Mouse (Mus musculus) forebrain, embryonic 12.5 days (tissue): Measurements from ENCODE around the gene Efl1. TPM values are rescaled to one million over a fixed set of nuclear protein-coding genes. Genes with fewer than 3 reads are reported as not detected.
A peak's percentile ranks its signal among the peaks of the same experiment; 100 is the strongest.
"Not testable (repeated sequence)": the region's sequence is repeated elsewhere in the genome, so short reads cannot be mapped to it uniquely, and the experiment has no call there.

Experiments used
- ATAC-seq: fragments of 200-750 bp; cut with Nextera tagmentation; 2 replicates; pipeline ENCODE4 v1.8.0; 2017; ENCODE audit warnings: moderate TSS enrichment; ENCODE audit not compliant: low FRiP score
- H3K27ac ChIP-seq: fragments of 300-500 bp; sonication (generic); 2 replicates; pipeline ENCODE4 v1.5.1; 2016; ENCODE audit warnings: mild to moderate bottlenecking
- H3K27me3 ChIP-seq: fragments of 300-500 bp; sonication (generic); 2 replicates; pipeline ENCODE4 v1.6.1; 2016; ENCODE audit warnings: mild to moderate bottlenecking
- H3K36me3 ChIP-seq: fragments of 300-500 bp; sonication (generic); replicated peaks from 2 replicates; pipeline ENCODE4 v1.6.1; 2016; ENCODE audit warnings: mild to moderate bottlenecking
- H3K4me1 ChIP-seq: fragments of 300-500 bp; sonication (generic); 2 replicates; pipeline ENCODE4 v1.6.1; 2016
- H3K4me2 ChIP-seq: fragments of 300-500 bp; sonication (generic); 2 replicates; pipeline ENCODE4 v1.6.1; 2016; ENCODE audit warnings: mild to moderate bottlenecking, moderate library complexity
- H3K4me3 ChIP-seq: fragments of 300-500 bp; sonication (generic); replicated peaks from 2 replicates; pipeline ENCODE4 v1.5.1; 2016; ENCODE audit warnings: mild to moderate bottlenecking
- H3K9ac ChIP-seq: fragments of 300-500 bp; sonication (generic); 2 replicates; pipeline ENCODE4 v1.6.1; 2016; ENCODE audit warnings: mild to moderate bottlenecking
- H3K9me3 ChIP-seq: fragments of 300-500 bp; sonication (generic); 2 replicates; pipeline ENCODE4 v1.6.1; 2016
- WGBS: fragments of 180-500 bp; shearing (Covaris S2); methylation state at CpG from one replicate; pipeline ENCODE4 v1.1.7; 2016; 5-methylcytosine and 5-hydroxymethylcytosine counted together
- polyA plus RNA-seq: library from polyadenylated mRNA; unstranded; fragments of >200 nt; fragmentation: Nextera tagmentation; extraction: Ambion mirVana; gene quantifications from 2 replicates; pipeline ENCODE4 v1.2.1, GENCODE M21; 2016

The Efl1 gene
- polyA plus RNA-seq, 1 experiment from 2014 or later, result 21.3 TPM

DNA sequence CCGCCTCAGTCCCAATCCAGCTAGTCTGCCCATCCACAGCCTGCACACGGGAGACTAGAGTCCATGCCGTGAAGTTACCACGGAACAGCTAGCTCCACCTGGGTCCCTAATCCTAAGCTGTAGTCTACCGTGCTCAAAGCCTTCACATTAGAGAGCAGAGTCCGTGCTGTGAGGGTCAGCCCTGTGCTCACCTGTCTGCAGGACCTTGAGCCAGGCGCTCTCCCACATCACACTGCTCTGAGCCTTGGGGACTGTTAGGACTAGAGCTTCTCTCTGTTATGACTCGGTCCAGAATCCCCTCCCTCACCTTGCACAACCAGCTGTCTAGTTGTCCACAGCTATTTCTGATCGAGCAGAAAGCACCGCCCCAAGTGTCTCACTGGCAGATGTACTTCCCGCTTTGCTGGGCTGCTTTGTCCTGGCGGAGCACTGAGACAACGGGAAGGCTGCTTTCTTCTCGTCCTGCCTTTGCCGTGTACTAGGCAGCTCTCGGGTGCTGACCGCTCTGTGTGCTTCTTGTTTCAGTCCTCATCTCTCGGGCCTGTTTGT is 95.8 kb downstream of the Efl1 start:
- H3K36me3 ChIP-seq, result no peaks in the 10 kb centered on the region
- H3K27me3 ChIP-seq, result no peaks in the 10 kb centered on the region
- no peak overlapping the region for H3K9ac ChIP-seq
- no peaks in the 10 kb centered on the region for H3K9me3 ChIP-seq
- peak overlapping the region; percentile 25; the same call in 1 of the 2 replicates for H3K27ac ChIP-seq
- no peak overlapping the region for H3K4me2 ChIP-seq
- WGBS, result 86% methylated on average over 18 of the region's 18 CpGs
- 0 out of 2 replicates have a peak, but pooled peaks have one; percentile 30 for ATAC-seq
- peaks cover 7% of the 10 kb centered on the region; the same call in 1 of the 2 replicates for H3K4me1 ChIP-seq
- no peak overlapping the region for H3K4me3 ChIP-seq

DNA sequence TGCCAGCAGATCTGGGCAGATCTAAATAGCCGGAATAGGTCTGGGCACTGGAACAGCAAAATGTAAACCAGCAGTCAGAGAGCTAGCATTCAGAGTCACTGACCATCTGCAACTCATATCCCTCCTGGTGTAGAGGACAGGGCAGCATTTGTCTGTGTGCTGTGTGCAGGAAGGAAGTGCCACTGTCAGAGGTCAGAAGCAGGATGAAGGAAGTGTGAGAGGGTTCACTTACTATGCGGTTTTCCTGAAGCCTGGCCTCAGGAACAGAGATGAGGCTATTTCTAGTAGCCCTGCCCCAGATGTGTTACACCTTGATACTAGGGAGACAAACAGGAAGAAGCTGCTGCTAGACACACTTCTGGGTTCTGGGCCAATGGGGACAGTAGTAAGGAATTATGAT is 100.4 kb downstream of the Efl1 start:
- Histone ChIP-seq H3K4me3 (no peak overlapping the region), H3K36me3 (0 out of 2 replicates have a peak, but pooled peaks cover 9% of the 10 kb centered on the region), H3K9me3 (no peaks in the 10 kb centered on the region), H3K4me2 (no peak overlapping the region), H3K27me3 (no peaks in the 10 kb centered on the region), H3K9ac (no peak overlapping the region), H3K4me1 (0 out of 2 replicates have a peak, but pooled peaks cover 6% of the 10 kb centered on the region), H3K27ac (no peak overlapping the region)
- no peak for ATAC-seq
- WGBS, result 88% methylated on average over 2 of the region's 2 CpGs

DNA sequence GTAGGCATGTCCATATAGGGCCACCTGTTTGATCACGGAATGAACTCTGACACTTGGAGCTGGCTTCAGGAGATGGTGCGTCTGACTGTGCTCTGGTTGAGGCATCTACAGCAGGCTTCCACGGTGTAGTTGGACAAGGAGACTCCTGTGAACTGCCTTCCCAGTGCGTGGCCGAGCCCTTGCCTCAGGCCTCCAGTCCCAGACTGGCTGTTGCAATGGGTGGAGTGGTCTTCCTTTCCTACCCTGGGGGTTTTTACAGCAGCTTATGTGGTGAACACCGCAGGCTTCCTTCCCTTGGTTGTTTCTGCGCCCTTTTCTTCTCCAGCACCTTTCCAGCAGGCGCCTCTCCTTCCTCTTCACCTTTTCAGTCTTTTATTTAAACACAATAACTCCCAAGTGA is 100.8 kb downstream of the Efl1 start:
- WGBS, result 88% methylated on average over 8 of the region's 8 CpGs

DNA sequence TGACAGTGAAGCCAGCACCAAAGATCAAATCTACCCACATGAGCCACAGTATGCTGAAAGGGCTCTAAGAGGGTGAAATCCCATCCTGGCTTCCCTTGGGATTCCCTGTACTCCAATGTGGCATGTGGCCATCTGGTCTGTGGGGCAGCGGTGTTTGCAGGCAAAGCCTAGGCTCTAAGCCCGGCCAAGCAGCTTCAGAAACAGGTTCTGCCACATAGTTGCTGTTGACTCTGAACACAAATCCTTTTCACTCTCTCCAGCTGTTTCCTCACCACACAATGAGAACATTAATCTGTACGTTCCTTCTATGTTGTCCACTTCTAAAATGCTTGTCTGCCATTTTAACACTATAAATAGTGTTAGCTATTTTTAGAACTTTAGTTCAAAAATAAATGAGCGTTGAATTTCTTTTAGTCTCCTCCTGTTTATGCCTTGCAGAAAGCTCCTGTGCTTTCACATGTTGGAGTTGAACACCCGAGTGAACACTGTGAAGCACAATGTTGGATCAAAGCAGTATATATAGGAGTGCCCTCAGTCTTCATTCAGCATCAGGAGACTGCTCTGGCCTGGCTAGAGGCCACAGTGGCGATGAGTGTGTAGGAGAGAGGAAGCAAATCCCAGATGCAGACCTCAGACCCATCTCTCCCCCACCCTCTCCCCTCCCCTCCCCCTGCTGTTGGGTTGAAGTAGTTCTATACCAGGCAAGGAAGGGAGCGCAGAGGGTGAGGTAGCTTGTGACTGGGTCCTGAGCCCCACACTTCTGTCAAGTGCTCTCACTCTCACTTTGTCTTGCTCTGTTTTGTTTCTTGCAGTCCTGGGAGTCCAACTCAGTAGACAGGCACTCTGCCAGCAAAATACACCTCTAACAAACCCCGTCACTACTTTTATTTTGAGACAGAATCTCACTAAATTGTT is 104.0 kb downstream of the Efl1 start:
- H3K27ac ChIP-seq, result no peak overlapping the region
- no peak overlapping the region for H3K4me2 ChIP-seq
- H3K9ac ChIP-seq, result no peak overlapping the region
- H3K4me3 ChIP-seq, result no peak overlapping the region
- 0 out of 2 replicates have a peak, but pooled peaks cover 3% of the 10 kb centered on the region for H3K4me1 ChIP-seq
- H3K27me3 ChIP-seq, result no peaks in the 10 kb centered on the region
- WGBS, result 72% methylated on average over 8 of the region's 8 CpGs
- no peaks in the 10 kb centered on the region for H3K9me3 ChIP-seq
- H3K36me3 ChIP-seq, result peaks cover 13% of the 10 kb centered on the region; the same call in 1 of the 2 replicates
- ATAC-seq, result no peak

More for the DNA sequence above, 100.8 kb downstream of the Efl1 start:
- Histone ChIP-seq H3K9me3 (no peaks in the 10 kb centered on the region), H3K4me2 (no peak overlapping the region), H3K27ac (0 out of 2 replicates have a peak overlapping the region, but pooled peaks have one; percentile 19), H3K9ac (no peak overlapping the region), H3K4me3 (no peak overlapping the region), H3K36me3 (0 out of 2 replicates have a peak, but pooled peaks cover 9% of the 10 kb centered on the region), H3K27me3 (no peaks in the 10 kb centered on the region), H3K4me1 (0 out of 2 replicates have a peak, but pooled peaks cover 4% of the 10 kb centered on the region)
- no peak for ATAC-seq

DNA sequence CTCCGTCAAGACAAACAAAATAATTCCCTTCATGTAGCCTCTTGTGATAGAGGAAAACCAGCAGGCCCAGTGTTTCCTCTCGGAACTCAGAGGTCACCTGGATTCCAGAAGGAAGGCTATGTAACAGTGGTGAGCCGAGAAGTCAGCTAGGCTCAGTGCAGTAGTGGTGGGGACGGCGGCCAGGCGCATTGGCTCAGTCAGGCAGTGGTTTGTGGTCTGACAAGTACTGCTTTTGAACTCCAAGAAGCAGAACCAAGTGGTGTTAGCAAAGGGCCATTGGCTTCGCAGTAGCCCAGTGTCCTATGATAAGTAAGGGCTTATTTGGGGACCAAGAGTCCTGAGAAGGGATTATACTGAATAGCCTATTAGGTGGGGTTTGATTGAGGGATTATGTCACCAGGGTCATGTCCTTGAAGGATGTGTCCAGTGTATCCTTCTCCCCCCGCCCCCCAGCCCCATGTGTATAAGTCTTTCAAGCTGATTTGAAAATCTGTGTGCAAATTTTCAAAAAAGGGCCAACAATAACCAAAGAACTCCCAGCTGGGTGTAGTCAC is 107.3 kb downstream of the Efl1 start:
- no peaks in the 10 kb centered on the region for H3K9me3 ChIP-seq
- no peak for ATAC-seq
- 82% methylated on average over 8 of the region's 8 CpGs for WGBS
- H3K27ac ChIP-seq, result no peak overlapping the region
- H3K36me3 ChIP-seq, result peaks cover 9% of the 10 kb centered on the region; the same call in 1 of the 2 replicates
- H3K4me2 ChIP-seq, result no peak overlapping the region
- H3K9ac ChIP-seq, result no peak overlapping the region
- no peaks in the 10 kb centered on the region for H3K27me3 ChIP-seq
- 0 out of 2 replicates have a peak, but pooled peaks cover 3% of the 10 kb centered on the region for H3K4me1 ChIP-seq
- no peak overlapping the region for H3K4me3 ChIP-seq

DNA sequence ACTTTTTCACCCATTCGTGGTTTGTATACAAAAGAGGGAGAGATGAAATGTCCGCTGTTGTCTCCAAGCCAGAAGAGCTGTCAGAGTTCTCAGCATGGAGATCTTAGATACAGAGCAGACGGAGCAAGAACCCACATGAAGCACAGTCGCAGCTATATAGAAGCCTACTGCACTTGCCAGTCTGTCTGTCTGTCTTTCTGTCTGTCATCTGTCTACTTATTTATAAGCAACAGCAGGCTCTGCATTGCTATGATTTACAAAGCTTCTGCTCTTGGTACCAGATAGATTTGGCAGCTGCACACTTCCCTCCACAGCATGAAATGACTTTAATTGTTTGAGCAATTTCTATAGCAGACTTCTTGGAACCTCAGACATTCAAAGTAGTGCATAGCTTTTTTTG is 110.1 kb downstream of the Efl1 start:
- ATAC-seq, result no peak
- Histone ChIP-seq H3K27me3 (no peaks in the 10 kb centered on the region), H3K36me3 (peaks cover 17% of the 10 kb centered on the region), H3K4me1 (no peaks in the 10 kb centered on the region), H3K9ac (no peak overlapping the region), H3K9me3 (no peaks in the 10 kb centered on the region), H3K4me2 (no peak overlapping the region), H3K4me3 (no peak overlapping the region), H3K27ac (no peak overlapping the region)
- WGBS, result 92% methylated on average over 4 of the region's 4 CpGs

DNA sequence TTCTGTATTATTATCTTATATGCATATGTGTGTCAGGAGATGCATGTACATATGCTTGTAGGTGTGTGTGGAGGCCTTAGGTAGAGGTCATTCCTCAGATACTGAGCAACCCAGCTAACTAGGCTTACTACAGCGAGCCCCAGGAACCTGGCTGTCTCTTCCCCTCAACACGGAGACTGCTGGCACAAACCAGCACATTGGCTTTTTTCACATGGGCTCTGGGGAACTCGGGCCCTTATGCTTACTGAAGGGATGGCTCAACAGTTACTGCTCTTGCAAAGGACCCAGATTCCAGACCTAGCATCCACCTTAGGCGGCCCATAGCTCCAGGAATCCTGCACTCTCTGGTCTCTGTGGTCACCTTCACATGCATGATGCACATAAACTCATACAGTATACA is 110.7 kb downstream of the Efl1 start:
- Histone ChIP-seq H3K4me2 (no peak overlapping the region), H3K27me3 (no peaks in the 10 kb centered on the region), H3K36me3 (peaks cover 17% of the 10 kb centered on the region), H3K4me3 (no peak overlapping the region), H3K4me1 (no peaks in the 10 kb centered on the region), H3K27ac (no peak overlapping the region), H3K9me3 (no peaks in the 10 kb centered on the region), H3K9ac (no peak overlapping the region)
- WGBS, result 89% methylated on average over 4 of the region's 4 CpGs
- ATAC-seq, result no peak

DNA sequence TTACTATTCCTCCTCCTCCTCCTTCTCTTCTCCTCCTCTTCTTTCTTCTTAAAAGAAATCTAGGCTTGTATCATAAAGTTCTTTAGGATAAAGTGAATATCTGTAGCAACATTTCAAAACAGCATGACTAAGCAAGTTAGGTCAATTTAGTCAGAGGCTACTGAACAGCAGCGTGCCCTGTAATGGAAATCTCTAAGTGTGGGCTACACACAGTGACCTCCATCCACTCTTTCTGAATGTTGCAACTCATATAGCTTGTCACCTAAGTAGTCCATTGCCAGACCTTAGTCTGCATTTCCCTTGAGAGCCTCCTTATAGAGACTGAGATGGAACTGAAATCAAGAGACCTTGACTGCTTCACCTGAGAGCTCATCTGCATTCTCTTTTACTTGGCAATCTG is 116.5 kb downstream of the Efl1 start:
- no peaks in the 10 kb centered on the region for H3K27me3 ChIP-seq
- H3K36me3 ChIP-seq, result peaks cover 15% of the 10 kb centered on the region
- no peak overlapping the region for H3K4me2 ChIP-seq
- no peaks in the 10 kb centered on the region; the same call in 1 of the 2 replicates for H3K4me1 ChIP-seq
- no peak overlapping the region for H3K27ac ChIP-seq
- H3K4me3 ChIP-seq, result no peak overlapping the region
- no peak overlapping the region for H3K9ac ChIP-seq
- H3K9me3 ChIP-seq, result no peaks in the 10 kb centered on the region
- 84% methylated on average over 1 of the region's 1 CpGs for WGBS
- ATAC-seq, result no peak

DNA sequence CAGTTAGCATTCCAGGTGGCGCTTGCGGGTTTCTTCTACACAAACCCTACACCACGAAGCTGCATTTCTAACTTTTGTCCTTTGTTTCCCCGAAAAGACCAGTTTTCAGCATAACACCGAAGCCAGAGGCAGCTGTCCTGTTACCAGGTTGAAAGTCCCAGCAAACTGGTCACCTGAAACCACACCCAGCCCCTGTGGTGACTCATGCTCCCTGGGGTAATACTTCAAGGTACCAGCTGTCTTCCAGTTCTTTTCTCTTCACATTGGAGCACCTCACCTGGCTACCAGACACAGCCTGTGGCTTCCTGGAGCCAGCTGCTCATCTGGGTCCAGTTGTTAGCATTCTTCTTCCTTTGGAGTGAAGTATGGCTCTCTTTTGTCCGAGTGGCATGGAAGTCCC is 118.2 kb downstream of the Efl1 start:
- no peak overlapping the region for H3K4me2 ChIP-seq
- no peak overlapping the region for H3K4me3 ChIP-seq
- peaks cover 16% of the 10 kb centered on the region for H3K36me3 ChIP-seq
- no peak overlapping the region for H3K9ac ChIP-seq
- no peak overlapping the region for H3K27ac ChIP-seq
- H3K27me3 ChIP-seq, result no peaks in the 10 kb centered on the region
- ATAC-seq, result no peak
- H3K4me1 ChIP-seq, result peaks cover 7% of the 10 kb centered on the region; the same call in 1 of the 2 replicates
- no peaks in the 10 kb centered on the region for H3K9me3 ChIP-seq
- 78% methylated on average over 6 of the region's 6 CpGs for WGBS

DNA sequence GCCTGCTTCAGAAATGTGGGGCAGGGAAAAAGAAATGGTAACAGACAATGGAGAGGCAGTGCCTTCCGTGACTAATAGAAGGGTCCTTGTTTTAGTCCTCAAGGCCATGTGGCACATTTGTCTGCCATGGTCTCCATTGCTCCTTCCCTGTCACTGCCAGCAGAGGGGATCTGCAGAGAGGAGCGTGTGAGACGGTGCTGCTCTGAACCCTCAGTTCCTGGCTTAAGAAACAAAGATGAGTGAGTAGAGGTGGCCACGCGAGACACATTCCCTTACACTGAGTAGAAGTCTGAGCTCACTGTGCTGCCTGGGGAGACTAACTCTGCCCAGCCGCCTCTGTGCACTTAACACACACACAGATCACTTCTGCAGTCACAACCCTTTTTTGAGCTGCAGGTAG is 121.8 kb downstream of the Efl1 start:
- Histone ChIP-seq H3K9ac (no peak overlapping the region), H3K4me1 (peaks cover 12% of the 10 kb centered on the region), H3K27ac (no peak overlapping the region), H3K9me3 (no peaks in the 10 kb centered on the region), H3K4me2 (no peak overlapping the region), H3K4me3 (no peak overlapping the region), H3K27me3 (no peaks in the 10 kb centered on the region), H3K36me3 (peaks cover 6% of the 10 kb centered on the region; the same call in 1 of the 2 replicates)
- 51% methylated on average over 6 of the region's 6 CpGs for WGBS
- no peak for ATAC-seq

DNA sequence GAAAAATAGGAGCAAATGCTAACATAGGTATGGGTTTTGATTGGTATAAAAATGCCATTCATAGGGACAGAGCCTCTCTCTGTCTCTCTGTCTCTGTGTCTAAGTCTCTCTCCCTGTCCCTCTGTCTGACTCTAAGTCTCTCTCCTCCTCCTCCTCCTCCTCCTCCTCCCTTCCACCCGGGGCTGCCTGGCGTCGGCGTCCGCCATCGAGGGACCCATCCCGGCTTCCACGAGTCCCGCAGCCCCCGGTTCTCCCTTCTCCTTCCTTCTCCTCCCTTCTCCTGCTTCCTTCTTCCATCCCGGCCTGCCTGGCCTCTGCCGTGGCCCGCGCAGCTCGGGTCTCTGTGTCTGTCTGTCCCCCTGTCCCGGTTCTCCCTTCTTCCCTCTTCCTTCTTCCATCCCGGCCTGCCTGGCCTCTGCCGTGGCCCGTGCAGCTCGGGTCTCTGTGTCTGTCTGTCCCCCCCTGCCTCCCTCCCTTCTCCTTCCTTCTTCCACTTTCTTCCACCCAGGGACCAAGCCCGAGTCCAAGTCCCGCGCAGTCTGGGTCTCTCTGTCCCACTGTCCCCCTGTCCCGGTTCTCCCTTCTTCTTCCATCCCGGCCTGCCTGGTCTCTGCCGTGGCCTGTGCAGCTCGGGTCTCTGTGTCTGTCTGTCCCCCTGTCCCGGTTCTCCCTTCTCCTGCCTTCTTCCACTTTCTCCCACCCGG is 122.7 kb downstream of the Efl1 start:
- WGBS, result 83% methylated on average over 29 of the region's 29 CpGs
- H3K4me1 ChIP-seq, result peaks cover 12% of the 10 kb centered on the region
- peak; percentile 100 for ATAC-seq
- not testable (repeated sequence) for H3K27ac ChIP-seq, H3K36me3 ChIP-seq, H3K4me3 ChIP-seq, H3K27me3 ChIP-seq, H3K9ac ChIP-seq, H3K9me3 ChIP-seq, H3K4me2 ChIP-seq

DNA sequence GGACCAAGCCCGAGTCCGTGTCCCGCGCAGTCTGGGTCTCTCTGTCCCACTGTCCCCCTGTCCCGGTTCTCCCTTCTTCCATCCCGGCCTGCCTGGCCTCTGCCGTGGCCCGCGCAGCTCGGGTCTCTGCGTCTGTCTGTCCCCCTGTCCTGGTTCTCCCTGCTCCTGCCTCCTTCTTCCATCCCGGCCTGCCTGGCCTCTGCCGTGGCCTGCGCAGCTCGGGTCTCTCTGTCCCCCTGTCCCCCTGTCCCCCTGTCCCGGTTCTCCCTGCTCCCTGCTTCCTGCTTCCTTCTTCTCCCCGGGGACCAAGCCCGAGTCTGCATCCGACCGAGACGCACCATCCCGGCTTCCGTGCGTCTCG is 123.2 kb downstream of the Efl1 start:
- 89% methylated on average over 25 of the region's 25 CpGs for WGBS
- H3K27ac ChIP-seq, H3K4me3 ChIP-seq, H3K4me2 ChIP-seq, H3K9ac ChIP-seq, H3K9me3 ChIP-seq, H3K27me3 ChIP-seq: not testable (repeated sequence)
- peak; percentile 37; the same call in 1 of the 2 replicates for ATAC-seq
- Histone ChIP-seq H3K36me3 (peaks cover 10% of the 10 kb centered on the region; the same call in 1 of the 2 replicates), H3K4me1 (peaks cover 12% of the 10 kb centered on the region)
